Mouse (Mus musculus): ENCODE measurements at regions not wholly inside any gene's neighbourhood (a gene's known extent, or its start where the extent isn't known, plus 50 kb on each side); places are given as distances from the start of the nearest gene placed in this dataset.
"Not testable (repeated sequence)": the region's sequence is repeated elsewhere in the genome, so short reads cannot be mapped to it uniquely, and the experiment has no call there.

DNA sequence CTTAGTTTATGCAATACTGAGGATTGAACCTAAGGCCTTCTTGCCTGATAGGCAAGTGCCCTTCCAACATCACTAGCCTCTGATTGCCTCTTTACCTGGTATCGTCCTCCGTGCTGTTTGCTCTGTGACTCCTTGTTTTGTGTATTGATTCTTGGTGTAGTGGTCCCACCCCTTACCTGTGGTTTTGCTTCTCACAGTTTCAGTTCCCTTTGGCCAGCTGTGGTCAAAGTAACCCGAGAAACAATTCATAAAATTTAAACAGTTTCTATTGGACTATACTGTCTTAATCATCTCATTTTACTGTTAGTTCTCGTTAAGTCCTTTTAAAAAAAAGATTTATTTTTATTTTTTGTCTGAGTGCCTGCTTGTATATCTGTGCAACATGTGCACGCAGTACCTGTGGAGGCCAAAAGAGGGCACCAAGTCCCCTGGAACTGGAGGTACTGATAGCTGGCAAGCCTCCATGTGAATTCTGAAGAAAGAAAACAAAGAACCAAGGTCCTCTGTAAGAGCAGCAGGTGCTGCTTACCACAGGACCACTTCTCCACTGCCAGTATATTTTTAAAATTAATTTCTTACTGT is 84.5 kb upstream of the C9orf72 start:
- Histone ChIP-seq H3K4me2 (ENCODE audit: low read length) (no peak overlapping the region), H3K36me3 (ENCODE audit: control insufficient read depth, insufficient read depth, low read length) (no peaks in the 10 kb centered on the region), H3K4me3 (ENCODE audit: low read depth, low read length) (no peak overlapping the region), H3K9ac (ENCODE audit: low read length) (no peak overlapping the region), H3K9me3 (ENCODE audit: control insufficient read depth, low read length) (no peaks in the 10 kb centered on the region), H3K4me1 (replicated peaks; ENCODE audit: control insufficient read depth, insufficient read depth, low read length) (no peaks in the 10 kb centered on the region), H3K27me3 (replicated peaks; ENCODE audit: control insufficient read depth, insufficient read depth, low read length) (no peaks in the 10 kb centered on the region), H3K27ac (ENCODE audit: low read depth) (no peak overlapping the region)
- ATAC-seq (replicated peaks; ENCODE audit: low FRiP score, low TSS enrichment, low read depth) (no peak), DNase-seq (ENCODE audit: low spot score) (peak; percentile 58)
- WGBS = 68% methylated on average over 5 of the region's 5 CpGs

GRCm38 (mm10) chr4:35308221-35308620 is 82.2 kb upstream of the C9orf72 start:
- H3K9ac ChIP-seq (ENCODE audit: low read length) = no peak overlapping the region
- H3K9me3 ChIP-seq (ENCODE audit: control insufficient read depth, low read length) = no peaks in the 10 kb centered on the region
- no peaks in the 10 kb centered on the region for H3K4me1 ChIP-seq (replicated peaks; ENCODE audit: control insufficient read depth, insufficient read depth, low read length)
- no peak overlapping the region for H3K4me2 ChIP-seq (ENCODE audit: low read length)
- ATAC-seq (replicated peaks; ENCODE audit: low FRiP score, low TSS enrichment, low read depth) = no peak
- no peak overlapping the region for H3K27ac ChIP-seq (ENCODE audit: low read depth)
- no peaks in the 10 kb centered on the region for H3K36me3 ChIP-seq (ENCODE audit: control insufficient read depth, insufficient read depth, low read length)
- no peak for DNase-seq (ENCODE audit: low spot score)
- WGBS = 74% methylated on average over 5 of the region's 5 CpGs
- no peak overlapping the region for H3K4me3 ChIP-seq (ENCODE audit: low read depth, low read length)
- no peaks in the 10 kb centered on the region for H3K27me3 ChIP-seq (replicated peaks; ENCODE audit: control insufficient read depth, insufficient read depth, low read length)

DNA sequence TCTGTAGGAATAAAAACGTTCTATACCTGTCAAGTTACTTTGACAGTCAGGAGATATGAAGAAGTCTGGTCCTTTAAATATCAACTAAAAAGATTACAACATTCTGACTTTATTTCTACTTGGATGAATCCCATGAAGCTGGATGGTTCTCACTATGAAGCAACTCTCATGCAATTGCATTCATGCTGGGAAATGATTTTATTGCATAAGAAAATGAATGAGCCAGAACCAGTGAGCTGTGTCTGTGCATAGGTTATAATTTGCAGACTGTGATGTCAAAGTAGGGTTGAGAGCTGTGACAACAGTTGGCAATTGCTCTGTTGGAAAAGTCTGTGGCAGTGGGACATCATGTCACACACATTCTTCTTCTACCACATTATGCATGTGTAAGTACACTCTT is 79.2 kb upstream of the C9orf72 start:
- no peaks in the 10 kb centered on the region for H3K36me3 ChIP-seq (ENCODE audit: control insufficient read depth, insufficient read depth, low read length)
- 82% methylated on average over 1 of the region's 1 CpGs for WGBS
- H3K27ac ChIP-seq (ENCODE audit: low read depth) = no peak overlapping the region
- H3K9ac ChIP-seq (ENCODE audit: low read length) = no peak overlapping the region
- H3K4me1 ChIP-seq (replicated peaks; ENCODE audit: control insufficient read depth, insufficient read depth, low read length) = no peaks in the 10 kb centered on the region
- no peak overlapping the region for H3K4me3 ChIP-seq (ENCODE audit: low read depth, low read length)
- no peak for ATAC-seq (replicated peaks; ENCODE audit: low FRiP score, low TSS enrichment, low read depth)
- no peak overlapping the region for H3K4me2 ChIP-seq (ENCODE audit: low read length)
- DNase-seq (ENCODE audit: low spot score) = no peak
- H3K27me3 ChIP-seq (replicated peaks; ENCODE audit: control insufficient read depth, insufficient read depth, low read length) = no peaks in the 10 kb centered on the region
- H3K9me3 ChIP-seq (ENCODE audit: control insufficient read depth, low read length) = no peaks in the 10 kb centered on the region

DNA sequence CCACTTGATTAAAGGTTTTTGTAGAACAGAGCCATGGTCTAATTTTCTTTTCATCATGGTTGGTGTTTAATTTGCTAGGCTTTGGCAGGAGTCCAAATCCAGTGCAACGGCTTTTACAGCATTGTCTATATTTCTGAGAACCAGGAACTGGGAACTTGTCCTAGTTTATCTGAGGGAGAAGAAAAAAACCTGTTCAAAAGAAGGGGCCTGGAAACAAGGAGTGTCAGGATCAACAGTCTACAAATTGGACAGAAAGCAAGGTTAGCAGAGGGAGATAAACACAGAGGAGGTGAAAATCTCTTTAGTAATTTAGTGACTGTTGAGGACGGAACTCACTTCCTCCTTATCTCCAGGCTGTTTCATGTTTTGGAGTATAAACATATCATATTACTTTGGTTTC is 74.9 kb upstream of the C9orf72 start:
- DNase-seq (ENCODE audit: low spot score) (no peak), ATAC-seq (replicated peaks; ENCODE audit: low FRiP score, low TSS enrichment, low read depth) (no peak)
- H3K9ac ChIP-seq (ENCODE audit: low read length) = no peak overlapping the region
- no peak overlapping the region for H3K4me2 ChIP-seq (ENCODE audit: low read length)
- no peaks in the 10 kb centered on the region for H3K36me3 ChIP-seq (ENCODE audit: control insufficient read depth, insufficient read depth, low read length)
- H3K4me1 ChIP-seq (replicated peaks; ENCODE audit: control insufficient read depth, insufficient read depth, low read length) = no peaks in the 10 kb centered on the region
- no peak overlapping the region for H3K27ac ChIP-seq (ENCODE audit: low read depth)
- H3K9me3 ChIP-seq (ENCODE audit: control insufficient read depth, low read length) = no peaks in the 10 kb centered on the region
- H3K27me3 ChIP-seq (replicated peaks; ENCODE audit: control insufficient read depth, insufficient read depth, low read length) = no peaks in the 10 kb centered on the region
- H3K4me3 ChIP-seq (ENCODE audit: low read depth, low read length) = no peak overlapping the region
- WGBS = 17% methylated on average over 2 of the region's 2 CpGs

DNA sequence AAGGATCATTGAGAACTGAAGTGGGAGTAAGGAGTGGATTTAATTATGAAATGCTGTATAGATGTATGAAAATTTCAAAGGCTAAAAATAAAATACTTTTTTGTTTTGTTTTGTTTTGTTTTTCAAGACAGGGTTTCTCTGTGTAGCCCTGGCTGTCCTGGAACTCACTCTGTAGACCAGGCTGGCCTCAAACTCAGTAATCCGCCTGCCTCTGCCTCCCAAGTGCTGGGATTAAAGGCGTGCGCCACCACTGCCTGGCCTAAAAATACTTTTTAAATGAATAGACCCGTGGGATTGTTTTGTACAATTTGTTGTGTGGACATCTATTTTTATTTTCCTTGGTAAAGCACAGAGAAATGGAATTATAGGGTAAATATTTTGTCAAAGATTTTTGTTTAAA is 74.4 kb upstream of the C9orf72 start:
- H3K9ac ChIP-seq (ENCODE audit: low read length); H3K36me3 ChIP-seq (ENCODE audit: control insufficient read depth, insufficient read depth, low read length); ATAC-seq (replicated peaks; ENCODE audit: low FRiP score, low TSS enrichment, low read depth); H3K4me3 ChIP-seq (ENCODE audit: low read depth, low read length); H3K27me3 ChIP-seq (replicated peaks; ENCODE audit: control insufficient read depth, insufficient read depth, low read length); DNase-seq (ENCODE audit: low spot score); H3K9me3 ChIP-seq (ENCODE audit: control insufficient read depth, low read length); H3K4me1 ChIP-seq (replicated peaks; ENCODE audit: control insufficient read depth, insufficient read depth, low read length); H3K27ac ChIP-seq (ENCODE audit: low read depth); H3K4me2 ChIP-seq (ENCODE audit: low read length): not testable (repeated sequence)
- 82% methylated on average over 4 of the region's 4 CpGs for WGBS

GRCm38 (mm10) chr4:35284611-35285010 is 58.6 kb upstream of the C9orf72 start:
- Histone ChIP-seq H3K36me3 (ENCODE audit: control insufficient read depth, insufficient read depth, low read length) (no peaks in the 10 kb centered on the region), H3K4me1 (replicated peaks; ENCODE audit: control insufficient read depth, insufficient read depth, low read length) (no peaks in the 10 kb centered on the region), H3K9ac (ENCODE audit: low read length) (no peak overlapping the region), H3K9me3 (ENCODE audit: control insufficient read depth, low read length) (0 out of 2 replicates have a peak, but pooled peaks cover 3% of the 10 kb centered on the region), H3K27ac (ENCODE audit: low read depth) (no peak overlapping the region), H3K4me3 (ENCODE audit: low read depth, low read length) (no peak overlapping the region), H3K4me2 (ENCODE audit: low read length) (no peak overlapping the region), H3K27me3 (replicated peaks; ENCODE audit: control insufficient read depth, insufficient read depth, low read length) (no peaks in the 10 kb centered on the region)
- ATAC-seq (replicated peaks; ENCODE audit: low FRiP score, low TSS enrichment, low read depth) = no peak
- DNase-seq (ENCODE audit: low spot score) = no peak
